Mouse (Mus musculus): ENCODE results near the gene Saysd1.
A peak's percentile ranks its signal among the peaks of the same experiment; 100 is the strongest.

The Saysd1 gene

GRCm38 (mm10) chr14:20103207-20103606 lies 35.1 kb downstream of the Saysd1 start:
- no peak for DNase-seq

- DNase-seq, result no peak
These were observed 40.3 kb downstream of the Saysd1 start for GRCm38 (mm10) chr14:20098061-20098460.

GRCm38 (mm10) chr14:20094942-20095341 lies 43.4 kb downstream of the Saysd1 start:
- DNase-seq, result no peak

- DNase-seq, result no peak
These were observed 44.8 kb downstream of the Saysd1 start for GRCm38 (mm10) chr14:20093493-20093892.

- no peak for DNase-seq
These were observed 54.0 kb downstream of the Saysd1 start for GRCm38 (mm10) chr14:20084335-20084734.

- peak; percentile 96 for DNase-seq
These were observed 55.6 kb downstream of the Saysd1 start for GRCm38 (mm10) chr14:20082536-20083325.

GRCm38 (mm10) chr14:20081937-20082533 lies 56.3 kb downstream of the Saysd1 start:
- no peak for DNase-seq

- DNase-seq, result no peak
These were observed 57.2 kb downstream of the Saysd1 start for GRCm38 (mm10) chr14:20081084-20081483.

GRCm38 (mm10) chr14:20077181-20077580 lies 61.2 kb downstream of the Saysd1 start:
- DNase-seq, result no peak

- no peak for DNase-seq
These were observed 62.8 kb downstream of the Saysd1 start for GRCm38 (mm10) chr14:20075544-20075943.

GRCm38 (mm10) chr14:20074759-20075158 lies 63.6 kb downstream of the Saysd1 start:
- DNase-seq, result no peak

GRCm38 (mm10) chr14:20070629-20071028 lies 67.7 kb downstream of the Saysd1 start:
- DNase-seq, result no peak

GRCm38 (mm10) chr14:20068365-20068764 lies 70.0 kb downstream of the Saysd1 start:
- DNase-seq, result no peak

- DNase-seq, result peak; percentile 75
These were observed 70.8 kb downstream of the Saysd1 start for GRCm38 (mm10) chr14:20067293-20068074.

GRCm38 (mm10) chr14:20064771-20065170 lies 73.6 kb downstream of the Saysd1 start:
- no peak for DNase-seq

GRCm38 (mm10) chr14:20048481-20048835 lies 89.9 kb downstream of the Saysd1 start:
- DNase-seq, result no peak

- DNase-seq, result no peak
These were observed 90.4 kb downstream of the Saysd1 start for GRCm38 (mm10) chr14:20047814-20048480.

- DNase-seq, result no peak
These were observed 91.0 kb downstream of the Saysd1 start for GRCm38 (mm10) chr14:20047291-20047690.

GRCm38 (mm10) chr14:20044036-20044435 lies 94.3 kb downstream of the Saysd1 start:
- no peak for DNase-seq

GRCm38 (mm10) chr14:20041836-20042235 lies 96.5 kb downstream of the Saysd1 start:
- no peak for DNase-seq

GRCm38 (mm10) chr14:20040976-20041375 lies 97.4 kb downstream of the Saysd1 start:
- no peak for DNase-seq

- DNase-seq, result no peak
These were observed 98.5 kb downstream of the Saysd1 start for GRCm38 (mm10) chr14:20039795-20040194.

- no peak for DNase-seq
These were observed 105.6 kb downstream of the Saysd1 start for GRCm38 (mm10) chr14:20032738-20033116.

All from cerebellum, adult 8-10 months (tissue).